Mouse (Mus musculus) heart, postnatal 0 days (tissue): Measurements from ENCODE around the gene Lnx2.

Experiments
- CTCF ChIP-seq: IDR thresholded peaks from 2 replicates; pipeline ENCODE4 v1.5.1; 2016; ENCODE audit warnings: antibody characterized with exemption, control low read depth, low read depth
- EP300 ChIP-seq: IDR thresholded peaks from 2 replicates; pipeline ENCODE4 v1.6.1; 2016; ENCODE audit warnings: antibody characterized with exemption, low read depth

DNA sequence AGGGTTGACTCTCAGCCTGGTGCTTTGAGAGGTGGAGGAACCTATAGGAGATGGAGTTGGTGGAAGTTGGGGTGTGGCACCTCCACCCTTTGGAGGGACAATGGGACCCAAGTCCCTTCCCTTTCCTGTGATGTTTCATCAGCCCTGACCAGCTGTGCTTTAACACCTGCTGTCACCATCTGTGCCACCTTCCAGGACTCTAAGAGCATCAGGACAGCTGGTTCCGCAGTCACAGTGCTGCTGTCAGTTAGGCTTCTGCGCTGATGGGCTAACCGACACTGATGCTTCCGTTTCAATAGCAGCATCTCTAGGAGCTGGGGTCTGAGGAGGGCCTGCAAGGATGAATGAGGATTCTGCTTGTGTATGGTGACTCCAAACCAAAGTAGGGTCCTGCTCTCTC lies 20.2 kb upstream of the Lnx2 start:
- no peak for TF ChIP-seq CTCF
- TF ChIP-seq EP300 = no peak
